Mouse (Mus musculus): ENCODE data around the gene Prtg. TPM values are rescaled to one million over a fixed set of nuclear protein-coding genes. Genes with fewer than 3 reads are reported as not detected.
A peak's percentile ranks its signal among the peaks of the same experiment; 100 is the strongest.

Prtg gene
- total and polyA plus RNA-seq, 2 experiments from 2014 or later: 0.65 to 4.4 TPM

GRCm38 (mm10) chr9:72853681-72854190, 47.1 kb downstream of the Prtg start:
- WGBS: 16% methylated on average over 13 of the region's 13 CpGs
- H3K9ac ChIP-seq (replicated peaks; ENCODE audit: low read length): no peak overlapping the region
- H3K4me3 ChIP-seq (ENCODE audit: low read length): no peak overlapping the region
- TF ChIP-seq CTCF (IDR thresholded peaks at IDR 0.05; ENCODE audit: low read depth): no peak
- 0 out of 2 replicates have a peak, but pooled peaks cover 4% of the 10 kb centered on the region for H3K4me1 ChIP-seq (ENCODE audit: insufficient read depth, low read length)
- H3K27ac ChIP-seq: peak overlapping the region; percentile 32; the same call in 1 of the 2 replicates
- no peaks in the 10 kb centered on the region for H3K9me3 ChIP-seq (ENCODE audit: low read length)
- DNase-seq (ENCODE audit: low spot score): peak; percentile 43
- H3K27me3 ChIP-seq (ENCODE audit: insufficient read depth, low read length): no peaks in the 10 kb centered on the region
- H3K4me2 ChIP-seq (ENCODE audit: low read depth, low read length): peak overlapping the region; percentile 38
- peak; percentile 69 for ATAC-seq
- no peaks in the 10 kb centered on the region for H3K36me3 ChIP-seq (ENCODE audit: insufficient read depth, low read length)

DNA sequence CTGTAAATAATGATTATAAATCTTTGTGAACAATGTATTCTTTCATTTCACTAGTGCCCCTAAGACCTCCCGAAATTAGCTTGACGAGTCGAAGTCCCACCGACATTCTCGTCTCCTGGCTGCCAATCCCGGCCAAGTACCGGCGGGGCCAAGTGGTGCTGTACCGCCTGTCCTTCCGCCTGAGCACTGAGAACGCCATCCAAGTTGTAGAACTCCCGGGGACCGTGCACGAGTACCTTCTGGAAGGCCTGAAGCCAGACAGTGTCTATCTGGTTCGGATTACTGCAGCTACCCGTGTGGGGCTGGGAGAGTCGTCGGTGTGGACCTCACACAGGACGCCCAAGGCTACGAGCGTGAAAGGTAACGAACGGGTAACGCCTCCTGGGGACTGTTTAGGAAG, 50.0 kb downstream of the Prtg start:
- no peaks in the 10 kb centered on the region for H3K27me3 ChIP-seq (ENCODE audit: insufficient read depth, low read length)
- ATAC-seq: no peak
- WGBS: 88% methylated on average over 24 of the region's 24 CpGs

GRCm38 (mm10) chr9:72860764-72861163, 54.1 kb downstream of the Prtg start:
- H3K4me3 ChIP-seq (ENCODE audit: low read length): no peak overlapping the region
- H3K27ac ChIP-seq: no peak overlapping the region
- no peak overlapping the region for H3K4me2 ChIP-seq (ENCODE audit: low read depth, low read length)
- H3K27me3 ChIP-seq (ENCODE audit: insufficient read depth, low read length): no peaks in the 10 kb centered on the region
- no peak for TF ChIP-seq CTCF (IDR thresholded peaks at IDR 0.05; ENCODE audit: low read depth)
- ATAC-seq (no peak), DNase-seq (ENCODE audit: low spot score) (no peak)
- no peaks in the 10 kb centered on the region for H3K36me3 ChIP-seq (ENCODE audit: insufficient read depth, low read length)
- H3K9ac ChIP-seq (replicated peaks; ENCODE audit: low read length): no peak overlapping the region
- WGBS: 79% methylated on average over 5 of the region's 5 CpGs
- H3K9me3 ChIP-seq (ENCODE audit: low read length): no peaks in the 10 kb centered on the region
- H3K4me1 ChIP-seq (ENCODE audit: insufficient read depth, low read length): no peaks in the 10 kb centered on the region

More for the DNA sequence above, 50.0 kb downstream of the Prtg start:
- Histone ChIP-seq H3K4me3 (ENCODE audit: low read length) (no peak overlapping the region), H3K27ac (no peak overlapping the region), H3K9ac (replicated peaks; ENCODE audit: low read length) (no peak overlapping the region), H3K9me3 (ENCODE audit: low read length) (no peaks in the 10 kb centered on the region), H3K4me1 (ENCODE audit: insufficient read depth, low read length) (0 out of 2 replicates have a peak, but pooled peaks cover 4% of the 10 kb centered on the region), H3K4me2 (ENCODE audit: low read depth, low read length) (no peak overlapping the region), H3K36me3 (ENCODE audit: insufficient read depth, low read length) (no peaks in the 10 kb centered on the region)
- TF ChIP-seq CTCF (IDR thresholded peaks at IDR 0.05; ENCODE audit: low read depth): no peak
- DNase-seq (ENCODE audit: low spot score): no peak

DNA sequence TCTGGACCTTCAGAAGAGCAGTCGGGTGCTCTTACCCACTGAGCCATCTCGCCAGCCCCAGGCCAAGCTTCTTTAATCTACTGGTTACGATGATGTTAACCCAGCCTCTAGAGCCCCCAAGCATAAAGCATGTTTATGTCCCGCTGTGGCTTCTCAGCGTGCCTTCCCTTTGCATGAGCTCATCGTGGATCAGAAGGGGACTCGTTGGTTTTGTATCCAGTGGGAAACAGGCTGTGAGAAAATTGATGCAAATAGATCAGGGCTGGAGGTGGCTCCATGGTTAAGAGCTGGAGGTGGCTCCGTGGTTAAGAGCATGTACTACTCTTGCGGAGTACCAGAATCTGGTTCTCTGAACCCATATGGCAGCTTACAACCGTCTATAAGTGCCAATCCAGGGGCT, 54.6 kb downstream of the Prtg start:
- Histone ChIP-seq H3K27me3 (ENCODE audit: insufficient read depth, low read length) (no peaks in the 10 kb centered on the region), H3K4me3 (ENCODE audit: low read length) (no peak overlapping the region), H3K36me3 (ENCODE audit: insufficient read depth, low read length) (no peaks in the 10 kb centered on the region), H3K4me1 (ENCODE audit: insufficient read depth, low read length) (no peaks in the 10 kb centered on the region), H3K4me2 (ENCODE audit: low read depth, low read length) (no peak overlapping the region), H3K9me3 (ENCODE audit: low read length) (no peaks in the 10 kb centered on the region), H3K9ac (replicated peaks; ENCODE audit: low read length) (no peak overlapping the region), H3K27ac (no peak overlapping the region)
- ATAC-seq (no peak), DNase-seq (ENCODE audit: low spot score) (no peak)
- no peak for TF ChIP-seq CTCF (IDR thresholded peaks at IDR 0.05; ENCODE audit: low read depth)
- WGBS: 78% methylated on average over 10 of the region's 10 CpGs

DNA sequence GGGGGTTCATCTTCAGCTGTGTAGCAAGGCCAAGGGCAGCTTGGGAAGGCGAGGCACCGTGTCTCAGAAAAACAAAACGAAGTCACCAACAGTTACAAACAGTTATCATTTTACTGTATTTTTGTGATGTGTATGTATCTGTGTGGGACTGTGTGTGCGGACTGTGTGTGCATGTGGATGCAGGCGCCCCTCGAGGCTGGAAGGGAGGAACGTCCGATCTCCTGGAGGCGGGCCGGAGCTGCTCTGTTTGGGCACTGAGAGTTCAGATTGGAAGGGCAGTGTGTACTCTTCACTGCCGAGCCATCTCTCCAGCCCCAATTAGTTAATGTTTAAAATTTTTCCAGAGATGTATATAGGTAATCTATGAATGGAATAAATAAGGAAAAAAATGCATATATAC, 55.5 kb downstream of the Prtg start:
- Histone ChIP-seq H3K4me3 (ENCODE audit: low read length) (no peak overlapping the region), H3K27ac (no peak overlapping the region), H3K36me3 (ENCODE audit: insufficient read depth, low read length) (no peaks in the 10 kb centered on the region), H3K9ac (replicated peaks; ENCODE audit: low read length) (no peak overlapping the region), H3K27me3 (ENCODE audit: insufficient read depth, low read length) (no peaks in the 10 kb centered on the region), H3K9me3 (ENCODE audit: low read length) (no peaks in the 10 kb centered on the region), H3K4me1 (ENCODE audit: insufficient read depth, low read length) (no peaks in the 10 kb centered on the region), H3K4me2 (ENCODE audit: low read depth, low read length) (no peak overlapping the region)
- TF ChIP-seq CTCF (IDR thresholded peaks at IDR 0.05; ENCODE audit: low read depth): no peak
- WGBS: 85% methylated on average over 11 of the region's 11 CpGs
- DNase-seq (ENCODE audit: low spot score) (no peak), ATAC-seq (no peak)

DNA sequence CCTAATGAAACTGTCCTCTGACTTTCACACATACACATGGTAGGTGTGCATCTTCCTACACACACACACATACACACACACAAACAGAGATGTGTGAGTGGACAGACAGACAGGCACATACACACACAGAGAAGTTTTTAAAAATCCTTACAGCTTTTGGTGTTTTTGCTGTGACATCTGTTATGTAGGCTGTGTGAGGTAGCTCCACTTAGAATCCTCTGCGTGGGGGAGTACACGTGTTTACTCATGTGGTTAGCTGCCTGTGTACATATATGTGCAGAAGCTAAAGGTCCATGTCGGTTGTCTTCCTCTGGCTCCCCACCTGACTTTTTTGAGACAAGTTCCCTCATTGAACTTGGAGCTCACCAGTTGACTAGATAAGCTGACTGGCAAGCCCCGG, 56.3 kb downstream of the Prtg start:
- no peaks in the 10 kb centered on the region for H3K27me3 ChIP-seq (ENCODE audit: insufficient read depth, low read length)
- 95% methylated on average over 4 of the region's 4 CpGs for WGBS
- no peak for TF ChIP-seq CTCF (IDR thresholded peaks at IDR 0.05; ENCODE audit: low read depth)
- no peaks in the 10 kb centered on the region for H3K9me3 ChIP-seq (ENCODE audit: low read length)
- H3K9ac ChIP-seq (replicated peaks; ENCODE audit: low read length): no peak overlapping the region
- H3K4me1 ChIP-seq (ENCODE audit: insufficient read depth, low read length): no peaks in the 10 kb centered on the region
- no peak overlapping the region for H3K4me3 ChIP-seq (ENCODE audit: low read length)
- DNase-seq (ENCODE audit: low spot score) (no peak), ATAC-seq (no peak)
- no peak overlapping the region for H3K4me2 ChIP-seq (ENCODE audit: low read depth, low read length)
- H3K27ac ChIP-seq: no peak overlapping the region
- H3K36me3 ChIP-seq (ENCODE audit: insufficient read depth, low read length): no peaks in the 10 kb centered on the region

DNA sequence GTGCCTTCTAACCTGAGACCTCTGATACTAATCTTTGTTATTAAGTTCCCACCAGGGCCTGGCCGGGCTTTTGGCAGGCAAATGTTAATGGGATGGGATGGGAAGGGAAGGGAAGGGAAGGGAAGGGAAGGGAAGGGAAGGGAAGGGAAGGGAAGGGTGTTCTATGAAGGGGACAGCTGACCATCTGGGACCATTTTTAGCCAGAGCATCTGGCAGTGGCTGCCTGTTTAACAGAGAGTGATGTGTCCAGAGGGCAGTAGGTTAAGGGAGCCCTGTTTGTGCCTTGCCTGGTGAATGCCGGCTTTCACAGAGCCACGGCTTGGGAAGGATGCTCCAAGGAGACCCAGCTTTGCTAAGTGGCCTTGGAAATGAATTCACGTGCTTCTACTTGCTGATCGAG, 57.1 kb downstream of the Prtg start:
- Histone ChIP-seq H3K4me3 (ENCODE audit: low read length) (no peak overlapping the region), H3K27ac (no peak overlapping the region), H3K9ac (replicated peaks; ENCODE audit: low read length) (no peak overlapping the region), H3K4me2 (ENCODE audit: low read depth, low read length) (no peak overlapping the region), H3K36me3 (ENCODE audit: insufficient read depth, low read length) (no peaks in the 10 kb centered on the region), H3K9me3 (ENCODE audit: low read length) (no peaks in the 10 kb centered on the region), H3K4me1 (ENCODE audit: insufficient read depth, low read length) (no peaks in the 10 kb centered on the region), H3K27me3 (ENCODE audit: insufficient read depth, low read length) (no peaks in the 10 kb centered on the region)
- ATAC-seq (peak; percentile 62; the same call in 1 of the 2 replicates), DNase-seq (ENCODE audit: low spot score) (peak; percentile 21)
- TF ChIP-seq CTCF (IDR thresholded peaks at IDR 0.05; ENCODE audit: low read depth): no peak
- 46% methylated on average over 5 of the region's 5 CpGs for WGBS
